Mouse (Mus musculus): Measurements from ENCODE around the gene Cct4.

DNA sequence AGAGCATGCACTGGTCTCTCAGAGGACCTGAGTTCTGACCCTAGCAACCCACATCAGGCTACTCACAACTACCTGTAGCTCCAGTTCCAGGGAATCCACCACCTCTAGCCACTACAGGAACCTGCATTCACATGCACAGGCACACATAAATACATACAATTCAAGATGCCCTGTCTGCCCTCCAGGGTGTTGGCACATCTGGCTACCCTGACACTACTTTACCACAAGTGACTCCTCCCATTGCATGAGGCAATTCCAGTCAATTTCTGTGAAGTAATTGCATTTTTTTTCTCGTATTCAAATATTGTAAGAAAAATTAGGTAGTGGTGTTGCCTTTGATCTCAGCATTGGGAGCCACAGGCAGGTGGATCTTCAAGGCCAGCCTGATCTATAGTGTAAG, 11.1 kb upstream of the Cct4 start:
- TF ChIP-seq MAX (IDR thresholded peaks at IDR 0.05) = no peak
- no peak for TF ChIP-seq CTCF (IDR thresholded peaks at IDR 0.05; ENCODE audit: control insufficient read depth, insufficient read depth, insufficient read length)
- TF ChIP-seq MYOG (IDR thresholded peaks at IDR 0.05; ENCODE audit: control insufficient read depth, extremely low read depth, insufficient read length) = no peak

All from C2C12 (cell line).